In genomic region chr9:48784937-48785336, GRCm38 (mm10) we compare ENCODE assay signal across 25 mouse cellular contexts.
"Had no signal": no experiment of that assay in that cellular context is flagged by ENCODE, and none has a peak within 500 bp of the region (broad histone marks: within the 10 kb centered on the region; RNA-seq: fewer than 3 reads in every experiment).

No protein-coding gene starts in this region.

- ATAC-seq: hindbrain, postnatal 0 days; intestine, embryonic 16.5 days; liver, embryonic 12.5 days had no signal

- H3K9ac ChIP-seq: heart, embryonic 13.5 days; heart, embryonic 15.5 days; hindbrain, embryonic 13.5 days; hindbrain, embryonic 15.5 days; kidney, embryonic 15.5 days; limb, embryonic 12.5 days; liver, embryonic 12.5 days; liver, embryonic 14.5 days had no signal

- DNase-seq: gastrocnemius, postnatal 10 days; gastrocnemius, postnatal 36 days; heart, adult 18-20 months; heart, postnatal 14 days; heart, postnatal 36 days; kidney, adult 11 months; kidney, adult 2 months; kidney, adult 9 months; kidney, postnatal 14 days; kidney, postnatal 36 days; layer of hippocampus, postnatal 36 days; lung, adult 2 months had no signal

- H3K9me3 ChIP-seq: heart, embryonic 13.5 days; heart, embryonic 15.5 days; hindbrain, embryonic 13.5 days; hindbrain, embryonic 15.5 days; kidney, embryonic 15.5 days; limb, embryonic 10.5 days; limb, embryonic 12.5 days; liver, embryonic 12.5 days had no signal

- H3K36me3 ChIP-seq: heart, embryonic 13.5 days; heart, embryonic 15.5 days; hindbrain, embryonic 13.5 days; hindbrain, embryonic 15.5 days; kidney, embryonic 15.5 days; limb, embryonic 10.5 days; limb, embryonic 12.5 days; liver, embryonic 12.5 days had no signal

- H3K27ac ChIP-seq: heart, embryonic 13.5 days; heart, embryonic 15.5 days; hindbrain, embryonic 13.5 days; hindbrain, embryonic 15.5 days; hindbrain, postnatal 0 days; kidney, embryonic 15.5 days; kidney, postnatal 0 days; limb, embryonic 10.5 days; limb, embryonic 12.5 days; liver, embryonic 12.5 days; liver, embryonic 14.5 days had no signal

- H3K4me2 ChIP-seq: heart, embryonic 11.5 days; heart, embryonic 13.5 days; heart, embryonic 15.5 days; hindbrain, embryonic 13.5 days; hindbrain, embryonic 15.5 days; kidney, embryonic 15.5 days; limb, embryonic 12.5 days; liver, embryonic 12.5 days had no signal

- H3K27me3 ChIP-seq: hindbrain, embryonic 13.5 days had no signal

- H3K4me3 ChIP-seq: heart, embryonic 13.5 days; heart, embryonic 15.5 days; hindbrain, embryonic 13.5 days; hindbrain, embryonic 15.5 days; kidney, embryonic 15.5 days; limb, embryonic 10.5 days; limb, embryonic 12.5 days; liver, embryonic 12.5 days had no signal
